Mouse (Mus musculus) hindbrain, embryonic 13.5 days (tissue): ENCODE results near the gene Crygn. TPM values are rescaled to one million over a fixed set of nuclear protein-coding genes. Genes with fewer than 3 reads are reported as not detected.
A peak's percentile ranks its signal among the peaks of the same experiment; 100 is the strongest.

Experiments
- ATAC-seq: fragments of 200-750 bp; cut with Nextera tagmentation; 2 replicates; pipeline ENCODE4 v1.8.0; 2017; ENCODE audit warnings: moderate TSS enrichment; ENCODE audit not compliant: low FRiP score
- H3K27ac ChIP-seq: fragments of 300-500 bp; sonication (generic); 2 replicates; pipeline ENCODE4 v1.5.1; 2015; ENCODE audit warnings: inconsistent platforms, mild to moderate bottlenecking, moderate library complexity
- H3K27me3 ChIP-seq: fragments of 300-500 bp; sonication (generic); 2 replicates; pipeline ENCODE4 v1.6.1; 2015; ENCODE audit warnings: mild to moderate bottlenecking, inconsistent platforms
- H3K36me3 ChIP-seq: fragments of 300-500 bp; sonication (generic); 2 replicates; pipeline ENCODE4 v1.6.1; 2015; ENCODE audit warnings: mild to moderate bottlenecking, inconsistent platforms
- H3K4me1 ChIP-seq: fragments of 300-500 bp; sonication (generic); replicated peaks from 2 replicates; pipeline ENCODE4 v1.6.1; 2015; ENCODE audit warnings: inconsistent platforms
- H3K4me2 ChIP-seq: fragments of 300-500 bp; sonication (generic); 2 replicates; pipeline ENCODE4 v1.6.1; 2015; ENCODE audit warnings: inconsistent platforms, mild to moderate bottlenecking, moderate library complexity
- H3K4me3 ChIP-seq: fragments of 300-500 bp; sonication (generic); 2 replicates; pipeline ENCODE4 v1.5.1; 2015; ENCODE audit warnings: mild to moderate bottlenecking, inconsistent platforms
- H3K9ac ChIP-seq: fragments of 300-500 bp; sonication (generic); 2 replicates; pipeline ENCODE4 v1.6.1; 2015; ENCODE audit warnings: mild to moderate bottlenecking, inconsistent platforms
- H3K9me3 ChIP-seq: fragments of 300-500 bp; sonication (generic); 2 replicates; pipeline ENCODE4 v1.6.1; 2016; ENCODE audit warnings: inconsistent platforms
- WGBS: fragments of 180-500 bp; shearing (Covaris S2); methylation state at CpG from one replicate; pipeline ENCODE4 v1.1.7; 2015; 5-methylcytosine and 5-hydroxymethylcytosine counted together
- polyA plus RNA-seq: library from polyadenylated mRNA; unstranded; fragments of >200 nt; fragmentation: Nextera tagmentation; extraction: Ambion mirVana; gene quantifications from 2 replicates; pipeline ENCODE4 v1.2.1, GENCODE M21; 2015

Gene Crygn
- polyA plus RNA-seq, result 1.0 and 2.1 TPM in 2 replicates

GRCm38 (mm10) chr5:24757816-24758215 is at the start of gene Crygn:
Gene Crygn, minus strand, starts transcription at chr5:24758008.
- no peak within 1 kb of the TSS for H3K4me2 ChIP-seq
- no peak within 1 kb of the TSS for H3K4me3 ChIP-seq
- no peaks in the 10 kb centered on the region for H3K36me3 ChIP-seq
- ATAC-seq, result no peak
- no peak within 1 kb of the TSS for H3K9ac ChIP-seq
- no peaks in the 10 kb centered on the region for H3K9me3 ChIP-seq
- H3K27ac ChIP-seq, result no peak within 1 kb of the TSS
- 38% methylated on average over 18 of the region's 18 CpGs for WGBS
- no peaks in the 10 kb centered on the region for H3K4me1 ChIP-seq
- H3K27me3 ChIP-seq, result peaks cover 7% of the 10 kb centered on the region; the same call in 1 of the 2 replicates

GRCm38 (mm10) chr5:24805222-24805621 is 47.4 kb upstream of the Crygn start:
- ATAC-seq, result no peak
- Histone ChIP-seq H3K27ac (no peak overlapping the region), H3K9me3 (no peaks in the 10 kb centered on the region), H3K4me1 (no peaks in the 10 kb centered on the region), H3K36me3 (peaks cover 69% of the 10 kb centered on the region), H3K4me2 (no peak overlapping the region), H3K4me3 (no peak overlapping the region), H3K27me3 (no peaks in the 10 kb centered on the region), H3K9ac (no peak overlapping the region)
- WGBS, result 89% methylated on average over 6 of the region's 6 CpGs

- H3K27me3 ChIP-seq, result no peaks in the 10 kb centered on the region
- H3K4me1 ChIP-seq, result no peaks in the 10 kb centered on the region
- no peak overlapping the region for H3K4me3 ChIP-seq
- no peaks in the 10 kb centered on the region for H3K9me3 ChIP-seq
- H3K36me3 ChIP-seq, result peaks cover 68% of the 10 kb centered on the region
- H3K9ac ChIP-seq, result no peak overlapping the region
- whole genome bisulfite sequencing, result 93% methylated on average over 8 of the region's 8 CpGs
- no peak overlapping the region for H3K4me2 ChIP-seq
- ATAC-seq, result no peak
- no peak overlapping the region for H3K27ac ChIP-seq
Observed at GRCm38 (mm10) chr5:24804661-24805060, 46.9 kb upstream of the Crygn start.

GRCm38 (mm10) chr5:24801841-24802624 is 44.2 kb upstream of the Crygn start:
- H3K9ac ChIP-seq, result no peak overlapping the region
- peaks cover 51% of the 10 kb centered on the region for H3K36me3 ChIP-seq
- no peaks in the 10 kb centered on the region; the same call in 1 of the 2 replicates for H3K4me1 ChIP-seq
- 81% methylated on average over 6 of the region's 6 CpGs for WGBS
- H3K4me3 ChIP-seq, result no peak overlapping the region
- no peak overlapping the region for H3K4me2 ChIP-seq
- H3K27me3 ChIP-seq, result no peaks in the 10 kb centered on the region
- no peak for ATAC-seq
- H3K9me3 ChIP-seq, result no peaks in the 10 kb centered on the region
- no peak overlapping the region for H3K27ac ChIP-seq

GRCm38 (mm10) chr5:24800416-24800815 is 42.6 kb upstream of the Crygn start:
- Histone ChIP-seq H3K27me3 (no peaks in the 10 kb centered on the region), H3K4me1 (no peaks in the 10 kb centered on the region; the same call in 1 of the 2 replicates), H3K9me3 (no peaks in the 10 kb centered on the region), H3K4me3 (no peak overlapping the region), H3K4me2 (no peak overlapping the region), H3K36me3 (peaks cover 35% of the 10 kb centered on the region), H3K9ac (no peak overlapping the region), H3K27ac (no peak overlapping the region)
- ATAC-seq, result no peak

- no peak for ATAC-seq
Observed at GRCm38 (mm10) chr5:24798639-24799038, 40.8 kb upstream of the Crygn start.

GRCm38 (mm10) chr5:24797858-24798257 is 40.0 kb upstream of the Crygn start:
- ATAC-seq, result no peak
- Histone ChIP-seq H3K9me3 (no peaks in the 10 kb centered on the region), H3K4me2 (no peak overlapping the region), H3K9ac (no peak overlapping the region), H3K36me3 (peaks cover 13% of the 10 kb centered on the region), H3K4me1 (no peaks in the 10 kb centered on the region; the same call in 1 of the 2 replicates), H3K27me3 (no peaks in the 10 kb centered on the region), H3K4me3 (no peak overlapping the region), H3K27ac (no peak overlapping the region)
- 60% methylated on average over 7 of the region's 7 CpGs for WGBS

More at GRCm38 (mm10) chr5:24798639-24799038, 40.8 kb upstream of the Crygn start:
- no peaks in the 10 kb centered on the region for H3K9me3 ChIP-seq
- H3K36me3 ChIP-seq, result peaks cover 19% of the 10 kb centered on the region
- H3K4me1 ChIP-seq, result no peaks in the 10 kb centered on the region; the same call in 1 of the 2 replicates
- H3K9ac ChIP-seq, result no peak overlapping the region
- H3K4me3 ChIP-seq, result no peak overlapping the region
- no peak overlapping the region for H3K4me2 ChIP-seq
- H3K27ac ChIP-seq, result no peak overlapping the region
- 73% methylated on average over 10 of the region's 10 CpGs for WGBS
- no peaks in the 10 kb centered on the region for H3K27me3 ChIP-seq

- no peak overlapping the region for H3K4me3 ChIP-seq
- H3K27ac ChIP-seq, result no peak overlapping the region
- no peaks in the 10 kb centered on the region for H3K27me3 ChIP-seq
- H3K9me3 ChIP-seq, result no peaks in the 10 kb centered on the region
- WGBS, result 79% methylated on average over 7 of the region's 7 CpGs
- no peak overlapping the region for H3K4me2 ChIP-seq
- no peaks in the 10 kb centered on the region for H3K36me3 ChIP-seq
- H3K9ac ChIP-seq, result no peak overlapping the region
- ATAC-seq, result no peak
- H3K4me1 ChIP-seq, result no peaks in the 10 kb centered on the region; the same call in 1 of the 2 replicates
Observed at GRCm38 (mm10) chr5:24792961-24793360, 35.2 kb upstream of the Crygn start.

GRCm38 (mm10) chr5:24782957-24783356 is 25.1 kb upstream of the Crygn start:
- WGBS, result 81% methylated on average over 4 of the region's 4 CpGs
- Histone ChIP-seq H3K9ac (no peak overlapping the region), H3K4me1 (peaks cover 9% of the 10 kb centered on the region), H3K4me3 (no peak overlapping the region), H3K27me3 (peaks cover 18% of the 10 kb centered on the region), H3K27ac (no peak overlapping the region), H3K4me2 (no peak overlapping the region), H3K36me3 (no peaks in the 10 kb centered on the region), H3K9me3 (0 out of 2 replicates have a peak, but pooled peaks cover 7% of the 10 kb centered on the region)
- ATAC-seq, result no peak

GRCm38 (mm10) chr5:24781048-24781447 is 23.2 kb upstream of the Crygn start:
- H3K9me3 ChIP-seq, result 0 out of 2 replicates have a peak, but pooled peaks cover 7% of the 10 kb centered on the region
- H3K9ac ChIP-seq, result 0 out of 2 replicates have a peak overlapping the region, but pooled peaks have one; percentile 3
- peaks cover 9% of the 10 kb centered on the region for H3K4me1 ChIP-seq
- H3K4me3 ChIP-seq, result no peak overlapping the region
- H3K27me3 ChIP-seq, result peaks cover 22% of the 10 kb centered on the region
- H3K4me2 ChIP-seq, result no peak overlapping the region
- no peak overlapping the region for H3K27ac ChIP-seq
- ATAC-seq, result no peak
- 17% methylated on average over 5 of the region's 5 CpGs for WGBS
- no peaks in the 10 kb centered on the region for H3K36me3 ChIP-seq

- Histone ChIP-seq H3K4me2 (no peak overlapping the region), H3K27ac (no peak overlapping the region), H3K9ac (no peak overlapping the region), H3K27me3 (peaks cover 22% of the 10 kb centered on the region), H3K9me3 (0 out of 2 replicates have a peak, but pooled peaks cover 3% of the 10 kb centered on the region), H3K4me1 (peaks cover 9% of the 10 kb centered on the region), H3K4me3 (no peak overlapping the region), H3K36me3 (no peaks in the 10 kb centered on the region)
- 52% methylated on average over 15 of the region's 15 CpGs for WGBS
- 0 out of 2 replicates have a peak, but pooled peaks have one; percentile 21 for ATAC-seq
Observed at GRCm38 (mm10) chr5:24779881-24780512, 22.2 kb upstream of the Crygn start.

- no peak overlapping the region for H3K4me3 ChIP-seq
- H3K27me3 ChIP-seq, result peaks cover 22% of the 10 kb centered on the region
- no peak overlapping the region for H3K27ac ChIP-seq
- H3K9me3 ChIP-seq, result no peaks in the 10 kb centered on the region
- H3K36me3 ChIP-seq, result no peaks in the 10 kb centered on the region
- H3K9ac ChIP-seq, result no peak overlapping the region
- H3K4me1 ChIP-seq, result peaks cover 9% of the 10 kb centered on the region
- no peak overlapping the region for H3K4me2 ChIP-seq
- no peak for ATAC-seq
Observed at GRCm38 (mm10) chr5:24779321-24779720, 21.5 kb upstream of the Crygn start.
